Mouse (Mus musculus): ENCODE measurements around the gene Tcf23. TPM values are rescaled to one million over a fixed set of nuclear protein-coding genes. Genes with fewer than 3 reads are reported as not detected.

Gene Tcf23
- total and polyA plus RNA-seq, 3 experiments = 0.77 to 1.3 (median 1.3) TPM

- DNase-seq = no peak
Measured at GRCm38 (mm10) chr5:30950451-30950850, 18.0 kb upstream of the Tcf23 start.

DNA sequence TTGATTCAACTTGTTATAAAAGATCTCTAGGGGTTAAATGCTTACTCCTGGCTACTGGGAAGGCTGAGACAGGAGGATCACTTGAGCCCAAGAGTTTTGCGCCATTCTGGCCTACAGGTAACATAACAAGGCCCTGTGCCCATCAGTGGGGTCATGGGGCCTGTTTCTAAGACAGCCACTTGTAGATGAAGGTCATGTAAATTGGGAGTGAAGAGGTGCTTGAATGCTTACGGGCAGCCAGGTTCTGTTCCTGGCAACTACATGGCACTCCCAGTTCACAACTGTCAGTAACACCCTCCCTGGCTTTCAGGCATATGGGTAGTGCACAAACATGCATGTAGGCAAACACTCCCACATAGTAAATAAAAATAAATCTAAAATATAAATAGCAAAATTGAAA lies 17.5 kb upstream of the Tcf23 start:
- no peak for DNase-seq

GRCm38 (mm10) chr5:30951706-30952105 lies 16.8 kb upstream of the Tcf23 start:
- DNase-seq = no peak

- no peak for DNase-seq
Measured at GRCm38 (mm10) chr5:30952551-30952950, 15.9 kb upstream of the Tcf23 start.

DNA sequence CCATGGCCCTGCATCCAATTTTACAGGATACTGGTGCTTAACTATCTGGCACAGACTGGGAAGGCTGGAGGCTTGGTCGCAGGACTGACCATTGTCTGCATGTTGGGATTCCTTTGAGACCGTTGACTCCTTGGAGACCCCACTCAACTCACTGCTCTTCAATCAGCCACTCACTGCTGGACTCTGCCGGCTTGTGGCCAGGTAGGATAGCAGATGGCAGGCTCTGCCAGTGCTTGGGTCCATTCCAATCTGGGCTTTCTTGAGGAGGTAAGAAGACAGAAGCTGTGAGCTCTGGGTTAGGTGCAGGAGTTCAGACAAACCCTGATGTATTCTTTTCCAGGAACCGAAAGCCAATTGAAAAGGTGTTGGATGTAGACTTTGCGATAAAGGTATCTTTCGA lies 14.4 kb upstream of the Tcf23 start:
- no peak for DNase-seq

GRCm38 (mm10) chr5:30954556-30954955 lies 13.9 kb upstream of the Tcf23 start:
- DNase-seq = no peak

DNA sequence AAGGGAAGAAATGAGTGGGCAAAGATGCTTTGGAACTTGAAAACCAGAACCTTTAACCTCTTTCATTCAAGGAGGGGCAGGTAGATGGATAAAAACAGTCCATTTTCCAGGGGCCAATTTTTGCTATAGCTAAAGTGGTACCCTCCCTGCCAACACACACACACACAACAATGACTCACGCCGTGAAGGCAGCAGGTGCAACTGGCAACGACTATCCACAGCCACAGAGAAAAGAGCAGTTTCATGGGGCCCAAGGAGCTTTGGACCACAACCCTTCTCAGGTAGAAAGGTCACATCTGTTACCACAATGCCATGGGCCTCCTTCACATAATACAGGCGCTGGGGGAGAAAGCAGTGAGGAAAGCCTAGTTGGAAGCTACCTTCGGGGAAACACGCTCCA lies 12.7 kb upstream of the Tcf23 start:
- DNase-seq = no peak

DNA sequence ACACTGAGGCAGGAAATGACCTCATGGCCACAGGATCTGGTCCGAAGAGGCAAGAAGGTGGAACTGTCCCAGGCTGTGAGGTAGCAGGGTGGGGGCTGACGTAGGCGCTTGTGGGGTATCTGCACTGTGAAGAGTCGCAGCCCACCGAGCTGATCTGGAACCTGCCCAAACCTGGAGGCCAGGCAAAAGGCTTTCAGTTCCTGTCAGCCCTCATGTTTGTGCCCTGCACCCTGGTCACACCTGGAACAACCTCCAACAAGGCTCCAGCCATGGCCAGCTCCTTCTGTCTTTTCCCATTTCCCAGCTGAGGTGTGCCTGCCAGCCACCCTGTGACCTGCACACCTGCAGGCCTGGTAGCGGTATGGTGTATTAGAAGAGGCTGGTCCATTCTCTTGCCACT lies 10.6 kb upstream of the Tcf23 start:
- DNase-seq = no peak

DNA sequence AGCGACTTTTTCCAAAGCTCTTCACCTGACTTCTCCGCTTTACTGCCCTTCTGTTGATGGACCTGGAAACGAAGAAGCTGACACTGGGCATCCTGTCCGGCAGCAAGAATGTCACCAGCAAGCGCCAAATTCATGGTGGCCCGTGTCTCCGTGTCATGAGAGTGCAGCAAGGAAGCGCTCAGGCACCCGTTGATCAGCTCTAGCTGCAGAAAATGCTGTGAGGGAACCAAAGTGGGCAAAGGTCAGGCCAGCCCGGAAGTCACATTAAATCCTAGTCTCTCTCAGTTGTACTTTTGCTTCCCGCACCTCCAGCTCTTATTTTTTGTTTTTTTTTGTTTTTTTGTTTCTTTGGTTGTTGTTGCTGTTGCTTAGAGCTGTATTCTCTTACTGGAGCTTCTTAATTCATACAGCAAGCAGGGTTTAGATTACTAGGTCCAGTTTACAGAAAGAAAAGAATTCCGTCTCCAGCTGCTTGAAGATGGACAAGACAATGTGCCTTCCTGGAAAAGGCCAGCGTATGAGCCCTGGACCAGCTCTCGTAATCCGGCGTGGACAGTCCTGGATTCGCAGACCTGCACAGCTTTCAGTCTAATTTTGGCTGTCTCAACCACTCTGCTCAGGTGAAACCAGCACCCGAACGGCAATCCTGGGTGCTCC lies 9.1 kb upstream of the Tcf23 start:
- no peak for DNase-seq

GRCm38 (mm10) chr5:30959966-30960501 lies 8.4 kb upstream of the Tcf23 start, which contains the start of gene Preb:
Gene Preb, minus strand, starts transcription at chr5:30960361.
- peak; percentile 99 for DNase-seq

DNA sequence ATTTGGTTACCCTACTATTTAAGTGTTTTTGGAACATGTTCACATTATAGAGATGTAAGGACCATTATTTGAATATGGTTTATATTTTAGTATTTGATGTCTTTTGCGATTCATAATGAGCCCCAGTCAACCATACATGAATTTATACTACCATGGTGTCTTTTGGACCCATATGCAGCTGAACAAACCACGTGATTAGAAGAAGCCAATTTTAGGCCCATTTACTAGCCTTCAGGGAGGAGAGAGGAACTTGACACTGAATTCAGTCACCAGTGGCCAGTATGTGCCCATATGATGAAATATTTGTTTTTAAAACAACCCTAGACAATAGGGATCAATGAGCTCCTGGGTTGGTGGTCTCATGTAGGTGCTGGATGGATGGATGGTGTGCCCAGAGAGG lies 7.6 kb upstream of the Tcf23 start:
- DNase-seq = no peak

DNA sequence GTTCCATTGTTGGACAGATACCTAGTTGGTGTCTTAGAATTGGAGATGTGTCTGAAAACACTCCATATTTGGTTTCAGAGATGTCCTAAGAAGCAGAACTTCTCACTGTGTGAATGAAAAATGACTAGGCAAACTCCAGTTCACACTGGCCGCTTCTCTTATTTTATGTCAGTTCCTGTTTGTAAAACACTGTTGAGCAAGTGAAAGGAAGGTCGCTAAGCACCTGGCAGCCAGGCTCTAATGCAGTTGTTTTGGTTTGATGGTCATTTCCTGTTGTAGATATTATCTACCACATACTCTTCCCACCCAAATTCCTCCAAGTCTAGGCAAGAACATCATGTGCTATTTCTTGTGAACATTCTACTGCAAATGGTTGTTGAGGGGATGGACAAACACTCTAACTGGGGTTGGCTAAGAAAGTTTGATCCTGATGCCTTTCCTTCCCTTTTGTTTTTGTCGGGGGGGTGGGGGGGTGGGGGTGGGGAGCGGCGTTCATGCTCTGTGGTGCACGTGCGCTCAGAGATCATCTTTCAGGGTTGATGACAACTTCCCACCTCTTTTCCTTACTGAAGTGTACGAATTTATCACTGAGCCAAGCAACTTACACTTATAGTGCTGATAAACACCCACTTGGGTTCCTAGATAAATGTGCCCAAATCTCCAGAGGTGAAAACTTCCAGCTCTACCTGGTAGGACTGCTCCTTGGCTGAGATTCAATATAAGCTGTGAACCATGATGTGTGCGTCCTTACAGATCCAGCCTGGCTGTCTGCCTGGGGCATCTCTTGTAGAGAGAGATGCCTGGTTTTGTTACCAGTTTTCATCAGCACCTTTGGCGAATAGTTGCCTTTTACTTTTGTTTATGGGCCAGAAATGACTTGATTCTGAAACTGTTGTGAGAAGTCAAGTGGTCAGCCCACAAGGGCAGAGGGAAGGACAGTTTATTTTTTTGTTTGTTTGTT lies 6.6 kb upstream of the Tcf23 start:
- no peak for DNase-seq

DNA sequence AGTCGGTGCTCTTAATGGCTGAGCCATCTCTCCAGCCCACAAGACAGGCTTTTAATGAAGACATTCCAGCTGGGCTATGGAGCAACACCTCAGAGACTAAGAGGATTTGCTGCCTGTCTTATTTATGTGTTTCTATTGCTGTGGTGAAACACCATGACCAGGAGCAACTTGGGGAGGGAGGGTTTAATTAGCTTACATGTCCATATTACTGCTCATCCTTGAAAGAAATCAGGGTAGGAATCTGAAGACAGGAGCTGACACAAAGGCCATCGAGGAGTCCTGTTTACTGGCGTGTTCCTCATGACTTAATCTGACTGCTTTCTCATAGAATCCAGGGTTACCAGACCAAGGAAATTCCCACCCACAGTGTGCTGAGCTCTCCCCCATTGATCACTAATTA lies 4.5 kb upstream of the Tcf23 start:
- no peak for DNase-seq

DNA sequence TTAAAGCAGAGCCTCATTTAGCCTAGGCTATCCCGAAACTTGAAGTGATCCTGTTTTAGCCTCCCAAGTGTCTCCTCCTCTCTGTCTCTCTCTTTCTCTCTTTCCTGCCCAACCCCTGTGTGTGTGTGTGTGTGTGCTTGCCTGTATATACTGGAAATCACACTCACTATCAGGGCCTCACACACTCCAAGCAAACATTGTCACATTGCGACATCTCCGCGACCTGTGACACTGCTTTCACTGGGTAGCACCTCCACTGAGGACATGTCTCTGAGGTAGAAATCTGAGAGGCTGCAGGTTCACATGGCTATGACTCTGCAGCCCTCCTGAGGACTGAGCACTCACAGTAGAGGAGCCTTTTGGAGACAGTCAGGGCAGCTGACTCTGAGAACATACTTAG lies 2.3 kb upstream of the Tcf23 start:
- DNase-seq = no peak

DNA sequence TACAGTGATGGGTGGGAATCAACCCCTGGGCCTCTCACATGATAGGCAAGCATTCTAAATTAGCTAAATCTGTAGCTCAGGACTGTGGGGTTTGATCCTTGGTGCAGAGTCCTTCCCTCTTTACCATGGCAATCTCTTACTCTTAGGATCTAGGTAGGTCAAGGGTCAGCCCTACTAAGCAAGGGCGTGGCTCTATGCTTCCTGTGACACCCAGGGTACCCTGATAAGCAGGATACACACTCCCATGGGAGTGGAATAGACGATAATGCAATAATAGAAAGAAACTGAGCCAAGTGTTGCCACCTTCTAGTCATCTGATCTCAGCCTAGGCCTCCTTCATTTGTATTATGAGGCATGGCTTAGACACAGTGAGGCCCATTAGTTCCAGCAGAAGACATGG lies 978 bp downstream of the Tcf23 start:
- DNase-seq = no peak

- DNase-seq = peak; percentile 82
Measured at GRCm38 (mm10) chr5:30974870-30975656, 6.6 kb downstream of the Tcf23 start.

DNA sequence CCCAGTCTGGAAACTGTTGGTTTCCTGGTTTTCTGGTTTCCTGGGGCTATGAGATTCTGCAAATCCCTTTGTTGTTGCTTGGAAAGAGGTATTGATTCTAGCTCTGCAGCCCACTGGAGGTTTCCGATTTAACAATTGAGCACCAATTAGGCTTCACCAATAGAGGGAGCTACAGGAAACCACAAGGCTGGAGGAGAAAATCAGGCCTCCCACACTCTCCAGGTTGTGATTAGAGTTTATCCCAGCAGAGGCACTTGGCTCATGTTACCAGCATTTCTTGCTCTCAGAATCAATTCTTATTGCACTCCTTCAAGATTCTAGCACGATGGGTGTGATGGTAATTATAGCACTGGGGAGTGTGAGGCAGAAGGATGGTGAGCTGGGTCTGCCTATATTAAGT lies 13.9 kb downstream of the Tcf23 start:
- DNase-seq = no peak

DNA sequence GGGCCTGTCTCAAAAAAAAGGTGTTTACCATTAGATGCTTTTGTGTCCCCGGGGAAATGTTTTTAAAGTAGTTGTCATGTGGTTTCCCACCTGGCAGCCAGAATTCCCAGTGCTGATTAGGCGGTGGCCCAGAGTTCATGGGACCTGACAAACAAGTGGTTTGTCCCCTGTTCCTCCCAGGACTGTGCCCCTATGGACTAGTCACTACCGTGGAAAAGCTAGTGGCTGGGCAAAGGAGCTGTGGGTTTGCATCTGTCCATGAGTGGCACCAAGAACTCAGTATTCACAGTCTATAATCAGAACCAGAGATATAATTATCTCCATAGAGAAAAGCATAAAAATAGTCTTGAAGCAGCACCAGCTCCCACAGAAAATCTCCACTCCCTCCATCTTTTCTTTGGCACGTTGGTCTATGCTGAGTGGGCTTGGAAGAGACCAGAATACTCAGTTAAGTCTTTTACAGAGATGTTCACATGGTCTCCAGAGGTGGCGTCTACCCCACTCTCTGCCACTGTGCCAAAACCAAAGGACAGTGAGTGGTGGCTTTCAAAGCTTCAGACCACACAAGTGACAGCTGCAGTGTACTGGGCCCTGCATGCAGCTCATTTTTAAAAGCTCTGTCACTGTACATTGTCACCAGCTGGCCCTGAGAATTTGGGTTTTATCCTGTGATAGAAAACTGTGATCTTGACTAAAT lies 24.7 kb downstream of the Tcf23 start:
- no peak for DNase-seq

DNA sequence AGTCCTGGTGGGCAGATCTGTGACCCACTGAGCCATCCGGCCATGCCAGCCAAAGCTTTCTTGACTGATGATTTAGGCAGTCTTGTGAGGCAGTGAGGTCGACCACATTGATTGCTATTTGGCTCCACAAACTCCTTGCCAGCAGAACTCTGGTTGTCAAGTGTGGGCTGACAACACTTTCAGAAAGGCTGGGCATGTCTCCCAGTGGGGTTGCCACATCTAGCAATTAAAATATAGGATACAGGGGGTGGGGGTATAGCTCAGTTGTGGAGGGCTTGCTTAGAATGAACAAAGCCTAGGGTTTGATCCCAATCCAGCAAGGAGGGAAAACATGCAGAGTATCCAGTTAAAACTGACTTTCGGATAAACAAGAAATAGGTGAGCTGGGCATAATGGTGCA lies 25.6 kb downstream of the Tcf23 start:
- no peak for DNase-seq

DNA sequence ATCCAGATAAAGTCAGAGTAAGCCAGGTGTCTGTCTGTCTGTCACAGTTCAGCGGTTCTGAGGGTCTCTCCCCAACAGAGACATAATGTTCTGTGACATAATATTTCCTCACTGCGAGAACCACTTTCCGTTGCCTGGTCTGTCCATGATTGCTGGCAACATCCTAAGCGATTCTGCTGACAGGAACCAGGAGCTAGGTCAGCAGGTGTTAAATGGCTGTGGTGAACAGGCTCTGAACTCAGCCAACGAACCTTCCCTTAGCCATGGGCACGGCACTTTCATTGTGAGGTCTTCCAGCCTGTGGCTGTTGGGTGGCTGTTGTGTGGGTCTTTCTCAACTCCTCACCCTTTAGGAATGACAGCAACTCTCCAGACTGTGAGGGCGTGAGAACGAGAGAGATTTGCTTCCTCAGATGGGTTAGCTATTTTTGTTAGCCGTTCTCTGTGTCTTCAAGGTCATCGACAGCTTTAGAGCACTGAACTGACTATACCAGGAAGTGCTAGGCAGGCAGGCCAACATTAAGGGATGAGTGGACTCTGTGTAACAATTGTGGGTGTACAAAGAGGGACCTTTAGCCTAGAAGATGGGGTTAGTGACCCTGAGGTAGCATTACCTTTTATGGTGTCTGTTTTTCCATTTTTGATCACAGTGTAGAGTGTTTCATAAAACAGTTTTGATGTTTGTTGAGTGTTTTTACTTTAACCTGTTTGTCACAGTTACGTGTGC lies 26.6 kb downstream of the Tcf23 start:
- no peak for DNase-seq

DNA sequence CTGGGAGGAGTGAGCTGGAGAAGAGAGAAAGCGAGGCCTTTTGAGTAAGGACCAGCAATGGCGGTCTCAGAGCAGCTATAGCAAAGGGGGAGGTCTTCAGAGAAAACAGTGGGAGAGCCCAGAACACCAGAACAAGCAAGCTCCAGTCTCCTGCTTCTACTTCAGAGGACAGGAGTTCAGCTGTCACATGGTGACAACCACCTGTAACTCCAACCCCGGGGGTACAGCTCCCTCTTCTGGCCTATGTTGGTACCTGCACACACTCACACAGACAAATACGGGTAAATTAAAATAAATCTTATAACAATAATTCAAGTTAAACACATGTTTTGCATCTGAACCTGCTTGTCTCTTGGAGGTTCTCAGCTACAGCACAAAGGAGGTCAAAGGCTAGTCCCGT lies 29.8 kb downstream of the Tcf23 start:
- peak; percentile 20 for DNase-seq

Data from adrenal gland, adult 2 months (tissue).